Mouse (Mus musculus): ENCODE results near the gene Ifnl3. TPM values are rescaled to one million over a fixed set of nuclear protein-coding genes. Genes with fewer than 3 reads are reported as not detected.
A peak's percentile ranks its signal among the peaks of the same experiment; 100 is the strongest.

Gene Ifnl3
- polyA plus RNA-seq, 1 experiment from 2014 or later: not detected

- Histone ChIP-seq H3K4me1 (replicated peaks) (peaks cover 33% of the 10 kb centered on the region), H3K4me3 (replicated peaks) (no peak overlapping the region), H3K36me3 (replicated peaks) (peaks cover 74% of the 10 kb centered on the region), H3K4me2 (no peak overlapping the region), H3K27me3 (no peaks in the 10 kb centered on the region), H3K9ac (no peak overlapping the region), H3K9me3 (replicated peaks) (no peaks in the 10 kb centered on the region), H3K27ac (replicated peaks) (no peak overlapping the region)
- ATAC-seq (ENCODE audit: insufficient read depth): no peak
- 51% methylated on average over 4 of the region's 4 CpGs for WGBS (ENCODE audit: insufficient replicate concordance)
These were observed 44.9 kb downstream of the Ifnl3 start for GRCm38 (mm10) chr7:28567539-28567938.

GRCm38 (mm10) chr7:28568253-28568652, 45.6 kb downstream of the Ifnl3 start:
- H3K4me3 ChIP-seq (replicated peaks): no peak overlapping the region
- peaks cover 40% of the 10 kb centered on the region for H3K4me1 ChIP-seq (replicated peaks)
- ATAC-seq (ENCODE audit: insufficient read depth): no peak
- H3K9ac ChIP-seq: no peak overlapping the region
- H3K36me3 ChIP-seq (replicated peaks): peaks cover 67% of the 10 kb centered on the region
- no peak overlapping the region for H3K4me2 ChIP-seq
- H3K27me3 ChIP-seq: no peaks in the 10 kb centered on the region
- no peak overlapping the region for H3K27ac ChIP-seq (replicated peaks)
- H3K9me3 ChIP-seq (replicated peaks): no peaks in the 10 kb centered on the region

GRCm38 (mm10) chr7:28570291-28570981, 47.8 kb downstream of the Ifnl3 start:
- Histone ChIP-seq H3K4me2 (no peak overlapping the region), H3K9ac (no peak overlapping the region)
- no peak for ATAC-seq (ENCODE audit: insufficient read depth)

GRCm38 (mm10) chr7:28570982-28571682, 48.5 kb downstream of the Ifnl3 start:
- peaks cover 68% of the 10 kb centered on the region for H3K4me1 ChIP-seq (replicated peaks)
- H3K9me3 ChIP-seq (replicated peaks): no peaks in the 10 kb centered on the region
- H3K4me2 ChIP-seq: no peak overlapping the region
- H3K27me3 ChIP-seq: no peaks in the 10 kb centered on the region
- WGBS (ENCODE audit: insufficient replicate concordance): 50% methylated on average over 5 of the region's 5 CpGs
- peaks cover 38% of the 10 kb centered on the region for H3K36me3 ChIP-seq (replicated peaks)
- no peak overlapping the region for H3K4me3 ChIP-seq (replicated peaks)
- 0 out of 2 replicates have a peak overlapping the region, but pooled peaks have one; percentile 14 for H3K27ac ChIP-seq (replicated peaks)
- no peak for ATAC-seq (ENCODE audit: insufficient read depth)
- H3K9ac ChIP-seq: no peak overlapping the region

More at GRCm38 (mm10) chr7:28570291-28570981, 47.8 kb downstream of the Ifnl3 start:
- WGBS (ENCODE audit: insufficient replicate concordance): 76% methylated on average over 12 of the region's 12 CpGs
- H3K4me1 ChIP-seq (replicated peaks): peaks cover 61% of the 10 kb centered on the region
- no peak overlapping the region for H3K27ac ChIP-seq (replicated peaks)
- H3K27me3 ChIP-seq: no peaks in the 10 kb centered on the region
- peaks cover 45% of the 10 kb centered on the region for H3K36me3 ChIP-seq (replicated peaks)
- no peak overlapping the region for H3K4me3 ChIP-seq (replicated peaks)
- H3K9me3 ChIP-seq (replicated peaks): no peaks in the 10 kb centered on the region

- no peak for ATAC-seq (ENCODE audit: insufficient read depth)
- Histone ChIP-seq H3K27ac (replicated peaks) (0 out of 2 replicates have a peak overlapping the region, but pooled peaks have one; percentile 45), H3K9me3 (replicated peaks) (no peaks in the 10 kb centered on the region), H3K4me3 (replicated peaks) (no peak overlapping the region), H3K4me1 (replicated peaks) (peaks cover 84% of the 10 kb centered on the region), H3K27me3 (no peaks in the 10 kb centered on the region), H3K4me2 (no peak overlapping the region), H3K9ac (no peak overlapping the region), H3K36me3 (replicated peaks) (peaks cover 22% of the 10 kb centered on the region)
- WGBS (ENCODE audit: insufficient replicate concordance): 72% methylated on average over 5 of the region's 5 CpGs
These were observed 50.1 kb downstream of the Ifnl3 start for GRCm38 (mm10) chr7:28572689-28573088.

GRCm38 (mm10) chr7:28573236-28573635, 50.6 kb downstream of the Ifnl3 start:
- peaks cover 87% of the 10 kb centered on the region for H3K4me1 ChIP-seq (replicated peaks)
- peaks cover 17% of the 10 kb centered on the region for H3K36me3 ChIP-seq (replicated peaks)
- ATAC-seq (ENCODE audit: insufficient read depth): no peak
- no peaks in the 10 kb centered on the region for H3K9me3 ChIP-seq (replicated peaks)
- no peak overlapping the region for H3K4me2 ChIP-seq
- 83% methylated on average over 3 of the region's 3 CpGs for WGBS (ENCODE audit: insufficient replicate concordance)
- H3K27ac ChIP-seq (replicated peaks): peak overlapping the region; percentile 45; the same call in 1 of the 2 replicates
- H3K4me3 ChIP-seq (replicated peaks): no peak overlapping the region
- no peak overlapping the region for H3K9ac ChIP-seq
- no peaks in the 10 kb centered on the region for H3K27me3 ChIP-seq

Small RNA genes lying within 50 kb of the gene (microRNA-seq; reads per million reads assigned to microRNA genes)
- 2.0 reads per million for gene Mir7049

Other genes with a start within 250 kb of the Ifnl3 start
- gene Eid2b, start 245.1 kb upstream of the Ifnl3 start, polyA plus RNA-seq (2015; fragmentation: Nextera tagmentation; extraction: Ambion mirVana): 1.7 and 1.8 TPM in 2 replicates
- 0.07 TPM in 1 of 2 replicates, not detected in the other for gene Selenov, start 231.7 kb upstream of the Ifnl3 start, polyA plus RNA-seq (2015; fragmentation: Nextera tagmentation; extraction: Ambion mirVana)
- gene Dll3, start 220.6 kb upstream of the Ifnl3 start, polyA plus RNA-seq (2015; fragmentation: Nextera tagmentation; extraction: Ambion mirVana): not detected in 2 replicates
- 78.3 and 85.2 TPM in 2 replicates for gene Timm50, start 210.8 kb upstream of the Ifnl3 start, polyA plus RNA-seq (2015; fragmentation: Nextera tagmentation; extraction: Ambion mirVana)
- 29.9 and 35.3 TPM in 2 replicates for gene Supt5, start 184.1 kb upstream of the Ifnl3 start, polyA plus RNA-seq (2015; fragmentation: Nextera tagmentation; extraction: Ambion mirVana)
- 540 and 619 TPM in 2 replicates for gene Rps16, start 172.2 kb upstream of the Ifnl3 start, polyA plus RNA-seq (2015; fragmentation: Nextera tagmentation; extraction: Ambion mirVana)
- gene Plekhg2, start 150.2 kb upstream of the Ifnl3 start, polyA plus RNA-seq (2015; fragmentation: Nextera tagmentation; extraction: Ambion mirVana): 4.5 and 5.1 TPM in 2 replicates
- 8.3 and 8.8 TPM in 2 replicates for gene Zfp36, start 142.6 kb upstream of the Ifnl3 start, polyA plus RNA-seq (2015; fragmentation: Nextera tagmentation; extraction: Ambion mirVana)
- 23.9 and 25.6 TPM in 2 replicates for gene Med29, start 130.1 kb upstream of the Ifnl3 start, polyA plus RNA-seq (2015; fragmentation: Nextera tagmentation; extraction: Ambion mirVana)
- 24.6 and 26.2 TPM in 2 replicates for gene Paf1, start 129.9 kb upstream of the Ifnl3 start, polyA plus RNA-seq (2015; fragmentation: Nextera tagmentation; extraction: Ambion mirVana)
- gene Gmfg, start 85.4 kb upstream of the Ifnl3 start, polyA plus RNA-seq (2015; fragmentation: Nextera tagmentation; extraction: Ambion mirVana): 32.4 and 35.6 TPM in 2 replicates
- gene Lrfn1, start 70.9 kb upstream of the Ifnl3 start, polyA plus RNA-seq (2015; fragmentation: Nextera tagmentation; extraction: Ambion mirVana): 0.09 and 0.20 TPM in 2 replicates
- not detected in 2 replicates for gene Ifnl2, start 12.4 kb upstream of the Ifnl3 start, polyA plus RNA-seq (2015; fragmentation: Nextera tagmentation; extraction: Ambion mirVana)
- 0.68 TPM in 1 of 2 replicates, not detected in the other for gene Sycn, start 18.0 kb downstream of the Ifnl3 start, polyA plus RNA-seq (2015; fragmentation: Nextera tagmentation; extraction: Ambion mirVana)
- gene Nccrp1, start 24.4 kb downstream of the Ifnl3 start, polyA plus RNA-seq (2015; fragmentation: Nextera tagmentation; extraction: Ambion mirVana): not detected in 2 replicates
- 5.6 and 6.6 TPM in 2 replicates for gene Samd4b, start 75.3 kb downstream of the Ifnl3 start, polyA plus RNA-seq (2015; fragmentation: Nextera tagmentation; extraction: Ambion mirVana)
- gene Pak4, start 75.3 kb downstream of the Ifnl3 start, polyA plus RNA-seq (2015; fragmentation: Nextera tagmentation; extraction: Ambion mirVana): 17.9 and 19.2 TPM in 2 replicates
- gene Acp7, start 108.5 kb downstream of the Ifnl3 start, polyA plus RNA-seq (2015; fragmentation: Nextera tagmentation; extraction: Ambion mirVana): not detected in 2 replicates
- gene Fbxo27, start 170.0 kb downstream of the Ifnl3 start, polyA plus RNA-seq (2015; fragmentation: Nextera tagmentation; extraction: Ambion mirVana): 0.15 and 0.24 TPM in 2 replicates
- 1.1 and 1.3 TPM in 2 replicates for gene Fbxo17, start 194.0 kb downstream of the Ifnl3 start, polyA plus RNA-seq (2015; fragmentation: Nextera tagmentation; extraction: Ambion mirVana)
- gene Mrps12, start 219.0 kb downstream of the Ifnl3 start, polyA plus RNA-seq (2015; fragmentation: Nextera tagmentation; extraction: Ambion mirVana): 73.3 and 77.7 TPM in 2 replicates
- 12.2 and 12.4 TPM in 2 replicates for gene Sars2, start 219.2 kb downstream of the Ifnl3 start, polyA plus RNA-seq (2015; fragmentation: Nextera tagmentation; extraction: Ambion mirVana)
- not detected in 2 replicates for gene Ccer2, start 233.3 kb downstream of the Ifnl3 start, polyA plus RNA-seq (2015; fragmentation: Nextera tagmentation; extraction: Ambion mirVana)
- 25.9 and 26.0 TPM in 2 replicates for gene Sirt2, start 243.9 kb downstream of the Ifnl3 start, polyA plus RNA-seq (2015; fragmentation: Nextera tagmentation; extraction: Ambion mirVana)
- gene Nfkbib, start 244.7 kb downstream of the Ifnl3 start, polyA plus RNA-seq (2015; fragmentation: Nextera tagmentation; extraction: Ambion mirVana): 29.4 and 33.3 TPM in 2 replicates

Data from liver, embryonic 15.5 days (tissue).